Mouse (Mus musculus) heart, postnatal 25 days (tissue): ENCODE results near the gene P3h3. TPM values are rescaled to one million over a fixed set of nuclear protein-coding genes. Genes with fewer than 3 reads are reported as not detected.
"Not testable (repeated sequence)": the region's sequence is repeated elsewhere in the genome, so short reads cannot be mapped to it uniquely, and the experiment has no call there.

ENCODE experiments used
- DNase-seq: peaks from one replicate; pipeline ENCODE4 v3.0.0; 2022; ENCODE audit warnings: low spot score
- intact Hi-C: fragments of 180-260 bp; cut with DNase I; formaldehyde crosslinking; loops from one replicate; pipeline ENCODE4 v1.15.1; 2025
- total RNA-seq, 2 experiments: library from RNA; stranded (reverse); gene quantifications; 2 replicates each; pipeline ENCODE4 v1.2.3; 2021

Gene P3h3
- total RNA-seq, 2 experiments from 2014 or later, result 12.3 to 13.5 TPM

GRCm38 (mm10) chr6:124811701-124812560, 45.6 kb downstream of the P3h3 start:
- DNase-seq, result no peak
- intact Hi-C loops, result no loop called here

DNA sequence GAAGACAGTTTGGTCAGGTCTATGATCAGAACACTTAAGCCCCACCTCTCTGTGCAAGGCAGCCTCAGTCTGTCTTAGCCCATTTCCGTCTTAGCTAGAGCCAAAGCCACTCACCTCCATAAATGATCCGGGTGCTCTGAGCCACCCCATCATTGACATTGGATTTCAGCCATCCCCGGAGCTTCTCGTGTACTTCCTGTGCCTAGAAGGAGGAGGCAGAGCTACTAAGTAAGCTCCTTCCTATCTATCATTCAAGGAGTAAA, 46.2 kb downstream of the P3h3 start:
- intact Hi-C loops, result no loop called here
- DNase-seq, result no peak

- intact Hi-C loops, DNase-seq: not testable (repeated sequence)
Observed at GRCm38 (mm10) chr6:124810566-124811402, 46.8 kb downstream of the P3h3 start.

- intact Hi-C loops, result loop anchor here (2.0 kb wide), 1 partner anchor 37 kb away; no protein-coding TSS in a partner anchor
- DNase-seq, result no peak
Observed at GRCm38 (mm10) chr6:124809775-124810538, 47.6 kb downstream of the P3h3 start.

DNA sequence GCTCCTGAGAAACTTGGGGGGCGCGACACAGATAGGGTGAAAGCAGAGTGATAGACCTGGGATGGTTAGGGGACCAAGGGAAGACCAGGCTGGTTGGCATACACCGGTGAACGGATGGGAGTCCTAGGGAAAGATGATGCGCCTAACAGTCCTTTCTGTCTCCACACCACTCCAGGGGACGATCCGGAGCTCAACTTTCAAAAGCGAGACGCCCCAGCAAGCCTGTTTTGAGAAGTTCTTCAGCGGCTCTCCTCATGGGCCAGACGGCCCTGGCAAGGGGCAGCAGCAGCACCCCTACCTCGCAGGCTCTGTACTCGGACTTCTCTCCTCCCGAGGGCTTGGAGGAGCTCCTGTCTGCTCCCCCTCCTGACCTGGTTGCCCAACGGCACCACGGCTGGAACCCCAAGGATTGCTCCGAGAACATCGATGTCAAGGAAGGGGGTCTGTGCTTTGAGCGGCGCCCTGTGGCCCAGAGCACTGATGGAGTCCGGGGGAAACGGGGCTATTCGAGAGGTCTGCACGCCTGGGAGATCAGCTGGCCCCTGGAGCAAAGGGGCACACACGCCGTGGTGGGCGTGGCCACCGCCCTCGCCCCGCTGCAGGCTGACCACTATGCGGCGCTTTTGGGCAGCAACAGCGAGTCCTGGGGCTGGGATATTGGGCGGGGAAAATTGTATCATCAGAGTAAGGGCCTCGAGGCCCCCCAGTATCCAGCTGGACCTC, 48.3 kb downstream of the P3h3 start:
- intact Hi-C loops, result loop anchor here (2.0 kb wide), 1 partner anchor 38 kb away; no protein-coding TSS in a partner anchor
- peak; percentile 70 for DNase-seq

DNA sequence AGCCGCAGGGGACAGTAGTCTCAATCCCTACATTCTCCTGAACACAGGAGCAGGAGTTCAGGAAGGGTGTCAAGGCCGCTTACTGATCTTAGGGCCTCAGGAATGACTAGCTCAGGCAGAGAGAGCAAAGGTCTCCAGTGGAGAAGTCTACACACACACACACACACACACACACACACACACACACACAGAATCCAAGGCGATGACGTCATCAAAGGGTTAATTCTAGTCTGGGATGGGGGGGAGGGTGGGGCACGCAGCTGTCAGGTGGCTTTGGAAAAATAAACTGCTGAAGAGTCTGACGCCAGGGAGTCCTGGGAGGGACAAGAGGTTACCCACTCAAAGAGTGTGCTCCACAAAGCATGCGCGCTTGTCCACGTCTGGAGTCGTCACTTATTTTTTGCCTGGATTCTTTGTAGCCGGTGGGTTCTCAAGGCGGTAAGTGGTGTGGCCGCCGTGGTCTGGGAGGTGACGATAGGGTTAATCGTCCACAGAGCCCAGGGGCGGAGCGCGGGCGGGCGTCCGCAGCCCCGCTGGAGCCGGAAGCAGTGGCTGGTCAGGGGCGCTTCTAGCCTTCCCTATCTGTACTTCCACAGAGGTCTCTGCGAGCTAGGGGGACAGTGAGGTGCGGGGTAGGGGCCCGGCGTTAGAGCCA, 49.1 kb downstream of the P3h3 start, which contains the start of gene Spsb2:
Spsb2 (plus strand) TSS at position 304 of the 655 bp plus-strand sequence.
- intact Hi-C loops, result loop anchor here (2.0 kb wide), 1 partner anchor 38 kb away; no protein-coding TSS in a partner anchor
- DNase-seq, result peak; percentile 63

DNA sequence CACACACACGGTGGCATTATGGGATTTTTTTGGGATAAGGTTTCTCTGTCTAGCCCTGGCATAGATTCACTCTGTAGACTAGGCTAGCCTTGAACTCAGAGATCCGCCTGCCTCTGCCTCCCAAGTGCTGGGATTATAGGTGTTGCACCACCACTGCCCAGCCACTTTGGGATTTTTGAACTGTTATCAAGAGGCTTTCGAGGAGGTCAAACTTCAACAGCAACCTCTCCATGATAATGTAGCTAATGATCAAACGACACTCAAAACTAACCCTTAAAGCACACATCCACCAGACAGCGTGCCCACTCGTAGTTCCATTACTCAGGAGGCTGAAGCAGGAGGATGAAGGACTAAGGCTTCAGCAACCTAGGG, 49.6 kb downstream of the P3h3 start:
- intact Hi-C loops, result loop anchor here (2.0 kb wide), 1 partner anchor 39 kb away; no protein-coding TSS in a partner anchor
- DNase-seq, result no peak

DNA sequence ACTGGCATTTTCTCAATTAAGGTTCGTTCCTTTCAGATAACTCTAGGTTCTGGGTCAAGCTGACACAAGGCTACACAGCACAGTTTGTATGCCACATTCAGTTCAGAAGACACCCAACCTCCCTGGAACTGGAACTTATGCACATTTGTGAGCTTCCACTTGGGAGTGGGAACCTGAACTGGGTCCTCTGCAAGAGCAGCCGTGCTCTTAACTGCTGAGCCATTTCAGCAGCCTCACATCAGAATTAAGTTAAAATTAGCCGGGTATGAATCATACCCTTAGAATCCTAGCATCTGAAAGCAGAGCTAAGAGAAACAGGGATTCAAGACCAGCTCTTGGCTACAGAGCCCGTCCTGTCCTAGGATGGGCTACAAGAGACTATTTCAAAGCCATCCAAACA, 50.2 kb downstream of the P3h3 start:
- DNase-seq, result no peak
- intact Hi-C loops, result no loop called here

DNA sequence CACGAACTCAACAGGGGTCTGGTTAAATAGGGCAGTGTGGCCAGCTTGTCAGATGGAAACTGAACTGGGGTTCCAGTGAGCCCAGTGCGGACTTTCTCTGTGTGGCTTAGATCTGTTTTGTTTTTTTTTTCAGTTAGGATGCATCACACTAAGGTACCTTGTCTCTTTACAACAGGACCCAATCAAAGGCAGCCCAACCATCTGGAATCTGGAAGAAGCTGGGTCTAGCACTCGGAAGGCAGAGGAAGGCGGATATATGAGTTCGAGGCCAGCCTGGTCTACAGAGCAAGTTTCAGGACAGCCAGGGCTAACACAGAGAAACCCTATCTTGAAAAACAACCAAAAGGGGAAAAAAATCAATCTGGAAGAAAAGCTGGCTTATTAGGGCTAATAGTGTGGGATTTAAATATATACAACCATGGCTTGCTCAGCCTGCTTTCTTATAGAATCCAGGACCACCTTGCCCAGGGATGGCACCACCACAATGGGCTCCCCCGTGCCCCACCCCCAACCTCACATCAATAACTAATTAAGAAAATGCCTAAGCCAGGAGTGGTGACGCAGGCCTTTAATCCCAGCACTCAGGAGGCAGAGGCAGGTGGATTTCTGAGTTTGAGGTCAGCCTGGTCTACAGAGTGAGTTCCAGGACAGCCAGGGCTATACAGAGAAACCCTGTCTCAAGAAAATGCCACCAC, 51.0 kb downstream of the P3h3 start:
- intact Hi-C loops, result no loop called here
- no peak for DNase-seq

DNA sequence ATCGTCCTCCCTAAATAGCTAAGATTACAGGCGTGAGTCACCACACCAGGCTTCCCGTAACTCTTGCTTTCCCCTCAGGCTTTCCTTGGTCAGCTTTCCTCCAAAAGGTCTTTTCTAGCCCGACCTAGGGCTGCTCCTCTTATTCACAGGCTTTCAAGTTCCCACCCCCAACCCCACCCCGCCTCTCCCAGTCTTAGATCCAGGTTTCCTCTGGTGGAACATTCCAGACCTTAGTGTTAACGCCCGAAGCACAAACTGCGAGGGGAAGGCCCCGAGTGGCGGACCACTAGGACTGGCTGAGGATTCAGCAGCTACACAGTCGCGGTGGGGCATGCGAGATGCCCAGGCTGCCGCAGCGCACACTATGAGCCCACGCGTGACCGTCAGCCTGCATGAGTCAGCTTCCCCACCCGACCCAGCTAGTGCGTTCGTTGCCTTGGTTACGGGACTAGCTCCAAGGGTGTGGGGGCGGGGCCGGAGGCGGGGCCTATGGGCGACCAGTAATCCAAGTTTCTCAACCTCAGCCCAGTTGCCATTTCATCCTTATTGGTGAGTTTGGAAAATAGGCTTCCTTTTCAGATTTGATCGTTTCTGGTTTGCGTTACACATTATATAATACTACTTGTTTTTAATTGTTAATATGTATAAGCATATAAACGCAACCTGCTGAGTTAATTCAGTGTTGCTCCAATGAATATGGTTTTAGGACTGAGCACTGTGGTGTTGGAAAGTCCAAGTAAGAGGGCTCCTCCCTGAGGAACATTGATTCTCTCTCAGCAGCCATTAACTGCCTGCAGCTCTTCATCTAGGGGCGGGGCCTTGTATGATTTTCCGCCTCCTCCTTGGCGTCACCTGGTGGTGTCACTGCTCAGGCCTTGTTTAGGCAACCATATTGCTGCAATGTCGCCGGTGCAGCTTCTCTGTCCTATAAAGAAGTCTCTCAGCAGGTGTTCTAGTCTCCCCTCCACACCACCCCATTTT, 51.9 kb downstream of the P3h3 start:
- intact Hi-C loops, result no loop called here
- peak; percentile 90 for DNase-seq

- DNase-seq, result no peak
- intact Hi-C loops, result no loop called here
Observed at GRCm38 (mm10) chr6:124804341-124804740, 53.2 kb downstream of the P3h3 start.

- intact Hi-C loops, result not testable (repeated sequence)
Observed at GRCm38 (mm10) chr6:124803691-124804090, 53.9 kb downstream of the P3h3 start.

DNA sequence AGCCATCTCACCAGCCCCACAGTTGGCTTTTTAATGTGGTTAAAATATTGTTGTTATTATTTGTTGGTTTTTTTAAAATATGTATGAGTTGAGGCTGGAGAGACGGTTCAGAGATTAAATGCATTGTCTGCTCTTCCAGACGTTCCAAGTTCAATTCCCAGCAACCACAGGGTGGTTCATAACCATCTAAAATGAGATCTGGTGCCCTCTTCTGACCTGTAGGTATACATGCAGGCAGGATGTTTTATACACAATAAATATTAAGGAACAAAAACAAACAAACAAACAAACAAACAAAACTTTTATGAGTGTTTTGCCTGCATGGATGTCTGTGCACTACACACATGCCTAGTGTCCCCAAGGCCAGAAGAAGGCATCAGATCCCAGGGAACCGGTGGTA, 54.5 kb downstream of the P3h3 start:
- DNase-seq, result no peak
- intact Hi-C loops, result no loop called here

More at GRCm38 (mm10) chr6:124803691-124804090, 53.9 kb downstream of the P3h3 start:
- not testable (repeated sequence) for DNase-seq

DNA sequence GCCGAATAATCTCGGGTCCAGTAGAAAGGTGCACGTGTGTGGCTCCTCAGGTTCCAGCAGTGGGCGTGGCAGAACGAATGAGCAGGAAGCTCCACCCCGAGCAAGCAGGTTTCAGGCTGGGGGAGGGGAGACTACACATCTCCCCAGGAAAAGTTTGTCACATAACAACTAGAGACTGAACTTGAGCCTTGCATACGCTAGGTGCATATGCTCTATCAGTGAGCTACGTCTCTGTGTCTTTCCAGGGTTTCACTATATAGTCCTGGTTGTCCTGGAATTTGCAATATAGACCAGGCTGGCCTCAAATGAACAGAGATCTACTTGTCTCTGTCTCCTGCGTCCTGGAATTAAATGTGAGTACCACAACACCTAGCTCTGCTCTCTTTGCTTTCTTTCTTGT, 55.2 kb downstream of the P3h3 start:
- intact Hi-C loops, DNase-seq: not testable (repeated sequence)

- intact Hi-C loops, result no loop called here
- no peak for DNase-seq
Observed at GRCm38 (mm10) chr6:124796200-124796599, 61.4 kb downstream of the P3h3 start.

- intact Hi-C loops, result no loop called here
- DNase-seq, result no peak
Observed at GRCm38 (mm10) chr6:124795781-124796180, 61.8 kb downstream of the P3h3 start.

DNA sequence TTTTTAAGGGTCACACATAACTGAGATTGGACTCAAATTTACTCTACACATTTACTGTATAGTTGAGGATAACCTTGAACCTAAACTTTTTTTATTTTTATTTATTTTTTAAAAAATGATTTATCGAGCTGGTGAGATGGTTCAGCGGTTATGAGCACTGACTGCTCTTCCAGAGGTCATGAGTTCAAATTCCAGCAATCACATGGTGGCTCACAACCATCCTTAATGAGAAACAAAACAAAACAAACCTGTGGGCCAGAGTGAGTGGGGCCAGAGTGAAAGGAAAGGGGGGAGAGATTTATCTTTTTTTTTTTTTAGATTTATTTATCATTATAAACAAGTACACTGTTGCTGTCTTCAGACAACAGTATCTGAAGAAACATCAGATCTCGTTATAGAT, 65.6 kb downstream of the P3h3 start:
- no peak for DNase-seq
- intact Hi-C loops, result no loop called here
